Mouse (Mus musculus) thymus, adult 2 months (tissue): ENCODE data around the gene Psma6. TPM values are rescaled to one million over a fixed set of nuclear protein-coding genes. Genes with fewer than 3 reads are reported as not detected.

Experiments used
- DNase-seq: peaks from one replicate; pipeline ENCODE4 v3.0.0; 2021
- H3K27ac ChIP-seq: fragments of 200-500 bp; 2 replicates; pipeline ENCODE4 v1.5.1; 2012; ENCODE audit warnings: low read length, control low read depth; ENCODE audit not compliant: control insufficient read depth, insufficient read depth
- H3K27me3 ChIP-seq: fragments of 200-500 bp; 2 replicates; pipeline ENCODE4 v1.6.1; 2012; ENCODE audit warnings: mild to moderate bottlenecking, low read length, moderate library complexity, mixed read lengths; ENCODE audit not compliant: control insufficient read depth, insufficient read depth
- H3K36me3 ChIP-seq: fragments of 200-500 bp; 2 replicates; pipeline ENCODE4 v1.6.1; 2012; ENCODE audit warnings: mild to moderate bottlenecking, low read length, moderate library complexity; ENCODE audit not compliant: control insufficient read depth, insufficient read depth
- H3K4me1 ChIP-seq: fragments of 200-500 bp; replicated peaks from 2 replicates; pipeline ENCODE4 v1.6.1; 2012; ENCODE audit warnings: low read length; ENCODE audit not compliant: control insufficient read depth, insufficient read depth
- H3K4me3 ChIP-seq: fragments of 200-500 bp; 2 replicates; pipeline ENCODE4 v1.5.1; 2012; ENCODE audit warnings: mild to moderate bottlenecking, low read length, control low read depth, moderate library complexity; ENCODE audit not compliant: control insufficient read depth, insufficient read depth
- CTCF ChIP-seq: fragments of 200-500 bp; IDR thresholded peaks from 2 replicates; pipeline ENCODE4 v1.5.1; 2012; ENCODE audit warnings: mild to moderate bottlenecking, control low read depth, low read length, moderate library complexity, borderline replicate concordance; ENCODE audit not compliant: control insufficient read depth, poor library complexity, insufficient read depth; ENCODE audit errors: extremely low read depth
- POLR2A ChIP-seq: fragments of 200-500 bp; IDR thresholded peaks from 2 replicates; pipeline ENCODE4 v1.6.1; 2012; ENCODE audit warnings: mild to moderate bottlenecking, low read length, control low read depth, moderate library complexity; ENCODE audit not compliant: control insufficient read depth, poor library complexity, insufficient read depth; ENCODE audit errors: extremely low read depth
- whole genome bisulfite sequencing: fragments of 180-500 bp; shearing (Covaris S2); methylation state at CpG from one replicate; pipeline ENCODE4 v1.1.7; 2018; 5-methylcytosine and 5-hydroxymethylcytosine counted together
- polyA plus RNA-seq: library from polyadenylated mRNA; depleted of rRNA; stranded (reverse); fragments of >200 nt; gene quantifications from 2 replicates; pipeline ENCODE4 v1.2.3, GENCODE M21; 2012

The Psma6 gene
- polyA plus RNA-seq, 1 experiment = 92.3 TPM

DNA sequence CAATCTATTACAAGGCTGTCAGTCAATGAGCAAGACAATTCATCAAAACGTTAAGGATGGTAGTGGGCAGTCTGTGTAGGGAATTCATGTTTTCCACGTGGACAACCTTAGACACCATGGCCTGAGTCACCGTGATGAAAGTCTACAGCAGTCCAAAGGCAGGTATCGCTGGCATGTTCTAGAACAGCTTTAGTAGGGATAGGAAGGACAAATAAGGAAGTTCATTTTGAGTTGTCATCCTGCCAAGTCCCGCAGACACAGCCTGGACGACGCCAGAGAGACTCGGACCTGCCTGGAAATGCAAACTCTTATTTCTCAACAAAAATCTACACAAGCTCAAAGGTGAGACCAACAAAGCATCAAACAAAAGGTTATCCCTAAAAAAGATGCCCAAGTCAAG lies 75.7 kb downstream of the Psma6 start:
- WGBS = 42% methylated on average over 8 of the region's 8 CpGs
- TF ChIP-seq POLR2A (no peak), CTCF (no peak)
- Histone ChIP-seq H3K27ac (no peak overlapping the region), H3K27me3 (no peaks in the 10 kb centered on the region), H3K4me1 (peaks cover 28% of the 10 kb centered on the region), H3K36me3 (no peaks in the 10 kb centered on the region), H3K4me3 (no peak overlapping the region)
- no peak for DNase-seq

DNA sequence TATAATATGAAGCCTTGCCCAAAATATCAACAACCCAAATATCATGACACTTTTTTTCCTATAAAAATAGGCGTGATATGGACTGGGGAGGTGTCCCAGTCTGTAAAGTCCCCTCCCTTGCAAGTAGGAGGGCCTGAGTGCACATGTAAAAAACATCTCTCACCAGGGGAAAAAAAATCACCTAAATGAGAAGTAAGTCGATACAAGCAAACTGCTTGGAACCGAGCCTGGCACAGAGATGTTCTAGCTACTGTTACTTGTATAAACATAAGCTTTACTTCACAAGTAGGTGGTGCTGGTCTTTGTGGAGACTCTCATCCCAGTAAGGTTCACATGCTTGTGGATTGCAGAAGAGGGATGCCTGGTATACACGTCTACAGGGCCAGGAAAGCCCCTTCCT lies 76.9 kb downstream of the Psma6 start:
- 80% methylated on average over 4 of the region's 4 CpGs for WGBS
- no peaks in the 10 kb centered on the region for H3K36me3 ChIP-seq
- no peak overlapping the region for H3K4me3 ChIP-seq
- peaks cover 39% of the 10 kb centered on the region for H3K4me1 ChIP-seq
- DNase-seq = no peak
- no peaks in the 10 kb centered on the region for H3K27me3 ChIP-seq
- no peak overlapping the region for H3K27ac ChIP-seq
- no peak for TF ChIP-seq POLR2A
- no peak for TF ChIP-seq CTCF

DNA sequence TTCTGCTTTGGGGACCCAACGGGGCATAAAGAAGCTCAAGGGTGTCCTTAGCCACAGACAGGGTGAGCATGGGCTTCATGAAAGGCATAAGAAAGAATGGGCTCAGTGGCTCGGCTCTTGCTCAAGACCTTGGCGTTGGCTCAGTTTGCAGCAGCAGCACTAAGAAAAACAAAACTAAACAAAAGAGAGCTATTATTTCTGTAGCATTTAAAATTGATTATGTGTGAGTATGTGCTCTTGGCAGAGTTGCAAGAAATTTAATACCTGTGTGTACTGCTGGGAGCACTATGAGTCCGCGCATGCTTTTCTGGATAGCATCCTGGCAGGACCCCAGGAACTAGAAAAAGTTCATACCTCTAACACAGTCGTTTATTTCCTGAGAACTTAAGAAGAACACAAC lies 77.7 kb downstream of the Psma6 start:
- peak overlapping the region; percentile 17; the same call in 1 of the 2 replicates for H3K27ac ChIP-seq
- DNase-seq = no peak
- 84% methylated on average over 6 of the region's 6 CpGs for WGBS
- H3K36me3 ChIP-seq = no peaks in the 10 kb centered on the region
- H3K4me1 ChIP-seq = peaks cover 46% of the 10 kb centered on the region
- no peak overlapping the region for H3K4me3 ChIP-seq
- no peak for TF ChIP-seq POLR2A
- TF ChIP-seq CTCF = no peak
- H3K27me3 ChIP-seq = no peaks in the 10 kb centered on the region

DNA sequence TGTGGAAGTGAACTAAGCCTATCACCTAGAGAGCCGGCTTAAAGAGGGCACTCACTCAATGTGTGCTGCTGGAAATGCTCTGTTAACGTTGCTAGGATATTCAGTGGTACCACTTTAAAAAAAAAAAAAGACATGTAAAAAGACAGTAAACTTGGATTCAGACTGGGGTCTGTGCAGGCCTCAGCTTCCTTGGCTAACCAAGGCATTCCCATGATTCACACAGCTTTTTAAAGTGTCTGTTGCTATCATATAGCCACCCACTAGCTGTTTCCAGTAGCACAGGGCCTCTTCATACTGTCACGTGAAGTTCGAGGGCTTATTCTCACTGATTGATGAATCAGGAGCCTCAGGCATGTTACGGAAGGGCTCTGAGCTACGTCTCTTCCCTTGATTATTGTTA lies 78.4 kb downstream of the Psma6 start:
- TF ChIP-seq POLR2A (no peak), CTCF (no peak)
- no peak for DNase-seq
- Histone ChIP-seq H3K27me3 (no peaks in the 10 kb centered on the region), H3K4me3 (no peak overlapping the region), H3K36me3 (no peaks in the 10 kb centered on the region), H3K27ac (no peak overlapping the region), H3K4me1 (peaks cover 53% of the 10 kb centered on the region)
- WGBS = 86% methylated on average over 6 of the region's 6 CpGs

DNA sequence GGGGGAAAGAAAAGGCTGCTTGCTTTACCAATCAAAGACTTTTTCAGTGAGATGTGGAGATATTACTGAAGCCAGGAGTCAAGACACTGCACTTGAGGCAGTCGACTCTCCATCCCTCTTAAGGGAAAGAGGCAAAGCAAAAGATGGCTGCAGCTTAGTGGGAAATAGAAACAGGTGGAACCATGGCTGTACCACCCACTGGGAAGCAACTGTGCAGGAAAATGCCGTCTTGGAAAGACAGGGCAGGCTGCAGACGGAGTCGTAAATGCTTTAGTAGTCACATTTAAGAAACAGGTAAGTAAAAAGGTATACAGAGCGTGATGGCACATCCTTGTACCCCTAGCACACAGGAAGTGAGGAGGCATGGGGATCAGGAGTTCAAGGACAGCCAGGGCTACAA lies 79.1 kb downstream of the Psma6 start:
- Histone ChIP-seq H3K27me3 (no peaks in the 10 kb centered on the region), H3K27ac (peak overlapping the region; percentile 2; the same call in 1 of the 2 replicates), H3K36me3 (no peaks in the 10 kb centered on the region), H3K4me3 (no peak overlapping the region), H3K4me1 (peaks cover 59% of the 10 kb centered on the region)
- 89% methylated on average over 5 of the region's 5 CpGs for WGBS
- TF ChIP-seq CTCF = no peak
- TF ChIP-seq POLR2A = no peak
- no peak for DNase-seq

DNA sequence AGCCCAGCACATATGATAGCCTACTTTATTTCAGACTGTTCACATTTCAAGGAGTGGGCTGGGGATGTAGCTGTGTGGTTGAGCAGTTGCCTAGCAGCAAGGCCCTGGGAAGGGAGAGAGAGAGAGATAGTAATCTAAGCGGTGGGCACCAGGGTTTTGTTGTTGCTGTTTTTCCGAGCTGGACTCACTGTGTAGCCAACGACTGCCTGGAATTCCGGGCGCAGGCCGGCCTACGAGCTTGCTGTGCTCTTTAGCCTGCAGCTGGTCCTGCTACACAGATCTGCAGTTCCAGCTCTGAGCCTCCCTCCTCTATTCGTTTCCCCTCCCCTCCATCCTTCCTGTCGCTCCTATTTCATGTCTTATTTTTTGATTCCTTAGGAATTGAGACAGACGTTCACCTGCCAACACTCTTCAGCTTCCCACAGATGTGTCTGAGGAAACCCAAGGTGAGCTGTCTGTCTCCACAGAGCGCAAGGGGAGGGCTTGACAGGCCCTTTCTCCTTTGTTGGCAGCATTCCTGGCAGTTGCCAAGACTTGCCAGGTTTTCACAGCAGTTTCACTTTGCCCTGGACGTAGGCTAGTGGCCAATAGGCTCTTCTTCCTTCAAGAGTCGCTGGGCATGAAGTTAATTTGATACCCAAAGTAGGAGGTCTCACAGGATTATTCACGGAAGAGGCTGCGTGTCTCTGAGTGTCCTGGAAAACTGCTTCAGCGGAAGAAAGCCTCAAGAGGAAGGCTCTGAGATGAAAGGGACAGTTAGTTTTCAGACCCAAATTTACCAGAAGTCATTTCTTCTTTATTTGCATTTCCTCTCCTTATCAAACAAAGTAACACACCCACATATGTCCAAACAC lies 80.2 kb downstream of the Psma6 start:
- Histone ChIP-seq H3K4me3 (peak overlapping the region; percentile 31), H3K27me3 (no peaks in the 10 kb centered on the region), H3K36me3 (no peaks in the 10 kb centered on the region), H3K27ac (peak overlapping the region; percentile 95), H3K4me1 (peaks cover 60% of the 10 kb centered on the region)
- WGBS = 28% methylated on average over 16 of the region's 16 CpGs
- no peak for TF ChIP-seq POLR2A
- DNase-seq = peak; percentile 30

DNA sequence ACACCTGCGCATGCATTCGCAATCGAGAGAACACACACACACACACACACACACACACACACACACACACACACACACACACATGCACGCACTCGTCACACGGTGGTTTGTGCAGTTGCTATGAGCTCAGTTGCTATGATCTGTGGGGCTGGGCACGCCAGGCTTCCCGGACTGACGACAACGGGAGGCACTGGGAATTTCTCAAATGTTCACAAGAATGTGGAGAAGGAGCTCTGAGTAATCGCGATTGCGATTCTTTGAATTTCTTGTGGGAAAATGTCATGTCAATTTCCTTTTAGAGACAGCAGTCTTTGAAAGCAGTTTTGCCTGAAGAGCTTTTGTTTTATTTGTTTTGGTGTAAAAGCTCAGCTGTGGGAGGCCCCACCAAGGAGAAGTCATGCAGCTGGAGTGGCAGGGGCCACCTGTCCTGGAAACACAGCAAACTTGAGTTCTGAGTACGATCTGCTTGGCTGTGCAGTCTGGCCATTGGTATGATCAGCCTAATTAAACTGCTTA lies 80.9 kb downstream of the Psma6 start:
- DNase-seq = peak; percentile 70
- H3K4me1 ChIP-seq = peaks cover 63% of the 10 kb centered on the region
- H3K4me3 ChIP-seq = peak overlapping the region; percentile 31
- H3K27me3 ChIP-seq = no peaks in the 10 kb centered on the region
- 3% methylated on average over 14 of the region's 14 CpGs for WGBS
- H3K36me3 ChIP-seq = no peaks in the 10 kb centered on the region
- H3K27ac ChIP-seq = peak overlapping the region; percentile 95
- TF ChIP-seq POLR2A (0 out of 2 replicates have a peak, but pooled peaks have one; percentile 53), CTCF (no peak)
